Mouse (Mus musculus) cortical plate, adult 2 months (tissue): ENCODE data around the gene Ank3.

Experiments used
- CTCF ChIP-seq: fragments of 200-500 bp; IDR thresholded peaks from 2 replicates; pipeline ENCODE4 v1.5.1; 2011; ENCODE audit warnings: mild to moderate bottlenecking, control low read depth, low read length; ENCODE audit not compliant: insufficient read depth; ENCODE audit errors: extremely low read depth
- POLR2A ChIP-seq: fragments of 200-500 bp; IDR thresholded peaks from 2 replicates; pipeline ENCODE4 v1.6.1; 2011; ENCODE audit warnings: mild to moderate bottlenecking, low read length, control low read depth; ENCODE audit not compliant: insufficient read depth; ENCODE audit errors: extremely low read depth

- TF ChIP-seq CTCF (no peak), POLR2A (no peak)
Measured at GRCm38 (mm10) chr10:69617537-69618112, 219.1 kb downstream of the Ank3 start.
